Mouse (Mus musculus): ENCODE data around the gene Ptma.
A peak's percentile ranks its signal among the peaks of the same experiment; 100 is the strongest.
"Not testable (repeated sequence)": the region's sequence is repeated elsewhere in the genome, so short reads cannot be mapped to it uniquely, and the experiment has no call there.

The Ptma gene

DNA sequence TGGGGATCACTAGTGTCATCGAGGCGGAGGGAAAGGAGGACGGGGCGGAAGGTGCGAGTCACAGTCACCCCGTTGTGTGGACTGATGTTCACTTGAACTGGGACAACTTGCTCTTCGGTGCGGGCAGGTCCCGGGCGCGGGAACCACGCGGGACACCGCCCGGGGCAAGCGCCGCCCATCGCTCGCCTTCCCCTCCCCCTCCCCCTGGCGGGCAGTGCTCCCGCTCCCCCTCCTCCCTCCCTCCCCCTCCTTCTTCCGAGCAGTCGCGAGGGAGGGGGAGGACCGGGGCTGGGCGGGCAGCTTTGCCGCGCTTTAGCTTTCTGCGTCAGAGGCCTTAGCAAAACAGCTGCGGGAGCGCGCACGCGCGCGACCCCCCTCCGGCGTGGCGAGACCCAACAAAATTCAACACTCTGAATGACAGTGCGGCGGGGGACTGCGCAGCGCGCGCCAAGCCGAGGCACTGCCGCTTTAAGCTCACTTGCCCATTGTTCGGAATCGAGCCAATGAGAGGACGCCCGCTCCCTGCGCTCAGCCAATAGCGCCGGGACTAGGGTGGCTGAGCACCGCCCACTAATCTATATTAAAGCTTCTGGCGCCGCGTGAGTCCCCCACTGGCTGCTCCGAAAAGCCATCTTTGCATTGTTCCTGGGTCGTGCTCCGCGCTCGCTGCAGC, at the start of gene Ptma:
TSS of gene Ptma (plus strand) at position 611 of the 673 bp plus-strand sequence.
- peak; percentile 95 for DNase-seq (ENCODE audit: low spot score)

DNA sequence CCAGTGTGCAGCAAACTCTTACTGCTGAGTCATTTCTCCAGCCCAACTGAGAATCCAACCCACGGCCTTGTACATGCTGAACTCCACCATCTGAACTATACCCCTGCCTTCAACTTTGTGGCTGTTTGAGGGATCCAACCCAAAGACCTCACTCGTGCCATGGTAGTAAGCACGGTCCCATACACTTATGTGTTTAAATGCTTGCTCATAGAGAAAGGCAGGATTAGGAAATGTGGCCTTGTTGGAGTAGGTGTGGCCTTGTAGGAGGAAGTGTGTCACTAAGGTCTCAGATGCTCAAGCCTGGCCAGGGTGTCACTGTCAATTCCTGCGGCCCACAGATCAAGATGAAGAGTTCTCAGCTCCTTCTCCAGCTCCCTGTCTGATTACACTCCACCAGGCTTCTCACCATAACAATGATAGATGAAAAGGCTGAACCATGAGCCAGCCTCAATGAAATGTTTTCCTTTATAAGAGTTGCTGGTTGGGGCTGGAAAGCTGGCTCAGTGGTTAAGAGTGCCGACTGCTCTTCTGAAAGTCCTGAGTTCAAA, 48.7 kb upstream of the Ptma start:
- DNase-seq (ENCODE audit: low spot score), result no peak

- DNase-seq (ENCODE audit: low spot score), result no peak
Observed at GRCm38 (mm10) chr1:86479099-86479825, 47.3 kb upstream of the Ptma start.

- DNase-seq (ENCODE audit: low spot score), result no peak
Observed at GRCm38 (mm10) chr1:86480288-86480687, 46.2 kb upstream of the Ptma start.

- no peak for DNase-seq (ENCODE audit: low spot score)
Observed at GRCm38 (mm10) chr1:86480735-86481447, 45.6 kb upstream of the Ptma start.

GRCm38 (mm10) chr1:86481468-86481867, 45.1 kb upstream of the Ptma start:
- DNase-seq (ENCODE audit: low spot score), result no peak

- DNase-seq (ENCODE audit: low spot score), result no peak
Observed at GRCm38 (mm10) chr1:86482288-86482687, 44.2 kb upstream of the Ptma start.

GRCm38 (mm10) chr1:86482761-86483160, 43.8 kb upstream of the Ptma start:
- DNase-seq (ENCODE audit: low spot score), result no peak

DNA sequence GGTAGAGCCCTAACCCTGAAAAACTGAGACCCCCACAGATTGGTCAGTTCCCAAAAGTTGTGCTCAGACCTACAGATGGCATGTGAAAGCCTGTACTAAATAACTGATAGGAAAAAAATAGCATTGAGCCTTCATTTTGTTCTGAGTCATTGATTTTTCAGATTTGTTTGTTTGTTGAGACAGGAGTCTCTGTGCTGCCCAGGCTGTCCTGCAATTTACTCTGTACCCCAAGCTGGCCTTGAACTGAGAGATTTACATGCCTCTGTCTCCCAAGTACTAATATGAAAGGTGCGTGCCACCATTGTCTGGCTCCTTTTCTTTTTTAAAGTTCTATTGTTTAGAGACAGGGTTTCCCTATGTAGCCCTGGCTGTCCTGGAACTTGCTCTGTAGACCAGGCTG, 41.2 kb upstream of the Ptma start:
- no peak for DNase-seq (ENCODE audit: low spot score)

GRCm38 (mm10) chr1:86485858-86486257, 40.7 kb upstream of the Ptma start:
- DNase-seq (ENCODE audit: low spot score), result not testable (repeated sequence)

DNA sequence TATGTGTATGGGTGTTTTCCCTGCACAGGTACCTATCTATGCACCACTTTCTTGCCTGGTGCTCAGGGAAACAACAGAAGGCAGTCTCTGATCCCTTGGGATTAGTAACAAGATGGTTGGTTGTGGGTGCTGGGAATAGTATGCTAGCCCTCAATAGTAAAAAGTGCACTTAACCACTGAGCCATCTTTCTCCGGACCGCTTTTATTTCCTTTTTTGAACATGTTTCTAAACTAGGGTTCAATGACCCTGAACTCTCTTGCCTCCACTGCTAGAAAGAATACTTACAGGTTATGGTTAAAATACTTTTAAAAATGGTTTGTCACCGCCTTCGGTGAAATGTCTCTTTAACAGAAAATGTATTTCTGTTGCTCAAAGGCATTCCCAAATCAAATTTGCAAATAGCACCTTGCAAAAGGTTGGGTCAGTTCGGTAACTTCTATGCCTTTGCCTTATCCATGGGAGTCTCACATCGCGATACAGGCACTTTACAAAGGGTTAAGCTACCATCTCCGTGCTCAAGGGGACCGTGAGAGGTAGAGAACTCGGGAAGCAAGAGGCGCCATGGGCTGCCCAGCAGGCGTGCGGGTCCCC, 39.7 kb upstream of the Ptma start:
- DNase-seq (ENCODE audit: low spot score), result no peak

DNA sequence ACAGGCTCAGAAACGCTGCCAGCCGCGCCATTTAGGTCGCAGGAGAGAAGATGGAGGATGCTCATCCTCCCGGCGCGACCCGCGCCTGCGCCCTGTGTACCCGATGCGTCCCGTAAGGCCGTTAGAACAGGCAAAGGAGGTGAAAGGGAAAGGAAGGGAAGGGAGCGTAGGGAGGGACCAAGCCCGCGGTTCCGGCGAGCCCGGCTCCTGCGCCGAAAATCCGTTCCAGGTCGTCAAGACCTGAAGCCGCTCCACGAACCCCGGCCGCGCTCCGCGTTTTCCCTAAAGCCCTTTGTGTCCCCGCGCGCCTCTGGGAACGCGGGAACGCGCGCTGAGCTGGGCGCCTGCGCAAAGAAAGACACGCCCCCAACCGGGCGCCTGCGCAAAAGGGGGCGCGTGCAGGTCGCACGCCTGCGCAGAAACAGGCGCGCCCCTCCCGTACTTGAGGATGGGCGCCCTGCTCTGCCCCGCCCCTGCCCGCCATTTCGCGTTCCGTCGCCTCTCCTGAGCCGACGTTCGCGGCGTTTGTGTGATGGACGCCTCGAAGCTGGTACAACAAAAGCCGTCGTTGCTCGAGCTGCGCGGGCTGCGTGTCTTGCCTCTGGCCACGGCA, 39.1 kb upstream of the Ptma start:
- peak; percentile 100 for DNase-seq (ENCODE audit: low spot score)

DNA sequence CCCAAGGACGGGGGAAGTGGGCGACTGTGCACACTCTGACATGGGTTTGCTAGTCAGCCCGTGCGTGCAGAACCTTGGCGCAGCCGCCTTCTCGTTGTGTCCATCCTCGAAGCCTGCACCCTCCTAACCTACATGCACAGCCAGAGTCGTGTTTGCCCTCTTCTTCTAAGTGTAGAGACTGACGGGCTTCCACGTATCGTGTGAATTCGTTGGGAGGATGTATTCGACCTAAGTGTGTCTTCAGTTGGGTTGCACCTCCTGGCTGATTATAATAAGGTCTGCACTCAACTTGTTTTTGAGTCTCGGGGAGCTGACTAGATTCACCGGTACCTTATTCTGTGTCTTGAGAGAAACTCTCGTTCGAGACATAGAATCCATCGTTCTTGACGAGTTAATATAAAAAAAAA, 38.6 kb upstream of the Ptma start:
- DNase-seq (ENCODE audit: low spot score), result no peak

- no peak for DNase-seq (ENCODE audit: low spot score)
Observed at GRCm38 (mm10) chr1:86488326-86488725, 38.2 kb upstream of the Ptma start.

- no peak for DNase-seq (ENCODE audit: low spot score)
Observed at GRCm38 (mm10) chr1:86488774-86489173, 37.8 kb upstream of the Ptma start.

DNA sequence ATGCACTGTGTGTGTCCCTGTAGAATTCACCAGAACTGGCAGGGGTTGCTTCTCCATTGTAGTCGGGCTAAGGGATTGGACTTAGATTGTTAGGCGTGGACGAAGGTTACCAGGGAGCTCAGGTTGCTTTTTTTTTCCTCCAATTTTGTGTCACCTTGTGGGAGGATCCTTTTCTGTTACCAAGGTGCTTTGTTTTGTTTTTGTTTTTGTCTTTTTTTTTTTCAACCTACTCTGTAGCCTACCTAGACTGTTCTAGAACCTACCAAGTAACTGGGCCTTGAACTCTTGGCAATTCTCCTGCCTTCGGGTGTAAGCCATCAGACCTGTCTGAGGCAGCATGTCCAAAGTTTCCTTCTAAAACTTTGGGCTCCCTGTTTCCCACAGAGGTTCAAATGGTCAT, 36.6 kb upstream of the Ptma start:
- DNase-seq (ENCODE audit: low spot score), result no peak

DNA sequence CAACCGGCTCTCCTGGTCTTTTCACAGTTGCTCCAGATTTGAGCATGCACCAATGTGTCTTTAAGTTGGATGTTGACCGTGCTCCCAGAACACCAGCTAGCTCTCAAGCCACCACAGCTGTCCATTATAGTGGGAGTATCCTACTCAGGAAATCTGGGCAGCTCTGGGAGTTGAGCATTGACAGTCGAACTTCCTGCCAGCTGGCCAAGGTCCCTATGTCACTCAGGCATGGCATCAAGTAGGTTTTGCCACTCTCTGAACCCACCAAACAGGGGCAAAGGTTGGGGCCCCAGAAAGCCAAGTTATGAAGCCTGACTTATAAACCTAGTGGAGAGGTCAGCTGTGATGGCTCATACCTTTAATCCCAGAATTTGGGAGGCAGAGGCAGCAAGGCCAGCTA, 35.8 kb upstream of the Ptma start:
- no peak for DNase-seq (ENCODE audit: low spot score)

DNA sequence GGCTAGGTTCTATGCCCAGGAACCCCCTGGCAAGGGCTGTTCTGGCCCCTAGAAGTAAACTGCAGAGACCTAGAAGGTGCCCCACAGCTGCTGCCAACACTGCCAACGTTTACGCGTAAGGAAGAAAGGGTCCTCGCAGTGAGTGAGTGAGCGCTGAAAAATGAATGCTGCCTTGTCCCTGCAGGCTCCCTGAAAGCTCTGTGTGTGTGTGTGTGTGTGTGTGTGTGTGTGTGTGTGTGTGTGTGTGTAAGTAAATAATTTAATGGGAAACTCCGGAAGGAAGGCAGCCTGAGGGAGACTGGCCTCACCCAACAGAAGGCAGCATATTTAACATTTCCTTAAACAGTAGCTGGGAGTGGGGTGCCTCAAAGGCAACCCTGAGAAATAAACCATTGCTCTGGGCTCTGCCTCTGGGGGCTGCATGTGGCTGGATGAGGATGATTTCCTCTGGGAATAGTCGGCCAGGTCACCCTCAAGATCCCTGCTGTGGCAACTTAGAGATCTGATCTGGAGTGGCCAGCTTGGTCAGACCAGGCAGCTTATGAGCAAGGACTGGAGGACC, 34.9 kb upstream of the Ptma start:
- no peak for DNase-seq (ENCODE audit: low spot score)

DNA sequence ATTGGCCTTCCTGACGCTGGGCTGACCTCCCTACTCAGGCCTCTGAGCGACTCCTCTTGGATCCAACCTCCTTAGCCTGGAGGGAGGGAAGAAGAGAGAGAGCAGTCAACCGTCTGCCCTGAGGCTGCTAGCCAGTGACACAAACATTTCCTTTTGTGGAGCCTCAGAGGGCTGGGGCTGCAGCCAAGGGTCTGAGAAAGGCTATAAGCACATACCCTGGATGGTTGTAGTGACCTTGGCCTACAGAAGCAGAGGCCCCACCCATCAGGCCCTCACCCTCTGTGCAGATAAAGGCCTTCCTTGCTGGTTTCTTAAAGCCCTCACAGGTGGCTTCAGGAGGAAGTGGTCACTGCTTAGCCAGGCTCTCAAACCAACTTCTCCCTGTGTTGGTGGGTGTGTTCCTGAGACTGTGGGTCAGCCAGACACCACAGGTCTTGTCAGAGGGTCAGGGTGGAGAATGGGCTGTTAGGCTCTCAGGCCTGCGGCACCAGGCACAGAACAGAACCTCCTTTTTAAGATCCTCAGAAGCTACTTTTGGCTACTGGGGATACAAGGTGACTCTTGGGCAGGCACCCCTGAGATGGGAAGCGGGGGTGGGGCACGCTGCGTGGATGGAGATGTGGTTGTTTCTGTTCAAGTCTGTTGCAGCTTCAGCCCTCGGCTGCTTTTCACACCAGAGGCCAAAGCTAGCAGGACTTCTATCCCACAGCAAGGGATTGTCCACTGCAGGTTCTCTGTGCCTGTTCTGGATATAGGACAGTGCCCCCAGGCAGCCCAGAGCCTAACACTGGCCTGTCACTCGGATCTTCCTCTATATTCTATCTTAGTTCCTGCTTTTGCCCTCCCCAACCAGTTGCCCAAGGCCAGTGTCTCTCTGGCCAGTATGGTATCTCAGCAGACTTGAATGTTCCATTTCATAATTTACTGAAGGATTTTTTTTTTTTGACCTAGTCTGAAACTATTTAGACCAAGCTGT, 34.1 kb upstream of the Ptma start:
- DNase-seq (ENCODE audit: low spot score), result no peak

- no peak for DNase-seq (ENCODE audit: low spot score)
Observed at GRCm38 (mm10) chr1:86493783-86494182, 32.7 kb upstream of the Ptma start.
